13 mouse cellular contexts compared by ENCODE assay signal in genomic region chr16:42147164-42147563, GRCm38 (mm10).
"Had no signal": no experiment of that assay in that cellular context is flagged by ENCODE, and none has a peak within 500 bp of the region (broad histone marks: within the 10 kb centered on the region; RNA-seq: fewer than 3 reads in every experiment).

No protein-coding gene starts in this region.

- H3K36me3 ChIP-seq: limb, embryonic 13.5 days; neural tube, embryonic 12.5 days; stomach, embryonic 15.5 days had no signal

- H3K27ac ChIP-seq: limb, embryonic 13.5 days; liver, embryonic 14.5 days; neural tube, embryonic 12.5 days; stomach, embryonic 15.5 days had no signal

- H3K4me1 ChIP-seq: limb, embryonic 13.5 days; stomach, embryonic 15.5 days had no signal

- H3K9ac ChIP-seq: limb, embryonic 13.5 days; liver, embryonic 14.5 days; neural tube, embryonic 12.5 days; stomach, embryonic 15.5 days had no signal

- H3K4me3 ChIP-seq: limb, embryonic 13.5 days; myocyte; neural tube, embryonic 12.5 days; stomach, embryonic 15.5 days had no signal

- H3K9me3 ChIP-seq: limb, embryonic 13.5 days; neural tube, embryonic 12.5 days; stomach, embryonic 15.5 days had no signal

- DNase-seq: kidney, adult 18-20 months; kidney, postnatal 25 days; layer of hippocampus, adult 9-11 months; layer of hippocampus, postnatal 36 days; lung, adult 18-20 months; right cerebral cortex, postnatal 14 days; thymus, adult 2 months; thymus, postnatal 25 days had no signal

- H3K4me2 ChIP-seq: limb, embryonic 13.5 days; neural tube, embryonic 12.5 days; stomach, embryonic 15.5 days had no signal

- H3K27me3 ChIP-seq: neural tube, embryonic 12.5 days; stomach, embryonic 15.5 days had no signal
